Mouse (Mus musculus): ENCODE data around the gene Mical3.

Gene Mical3

DNA sequence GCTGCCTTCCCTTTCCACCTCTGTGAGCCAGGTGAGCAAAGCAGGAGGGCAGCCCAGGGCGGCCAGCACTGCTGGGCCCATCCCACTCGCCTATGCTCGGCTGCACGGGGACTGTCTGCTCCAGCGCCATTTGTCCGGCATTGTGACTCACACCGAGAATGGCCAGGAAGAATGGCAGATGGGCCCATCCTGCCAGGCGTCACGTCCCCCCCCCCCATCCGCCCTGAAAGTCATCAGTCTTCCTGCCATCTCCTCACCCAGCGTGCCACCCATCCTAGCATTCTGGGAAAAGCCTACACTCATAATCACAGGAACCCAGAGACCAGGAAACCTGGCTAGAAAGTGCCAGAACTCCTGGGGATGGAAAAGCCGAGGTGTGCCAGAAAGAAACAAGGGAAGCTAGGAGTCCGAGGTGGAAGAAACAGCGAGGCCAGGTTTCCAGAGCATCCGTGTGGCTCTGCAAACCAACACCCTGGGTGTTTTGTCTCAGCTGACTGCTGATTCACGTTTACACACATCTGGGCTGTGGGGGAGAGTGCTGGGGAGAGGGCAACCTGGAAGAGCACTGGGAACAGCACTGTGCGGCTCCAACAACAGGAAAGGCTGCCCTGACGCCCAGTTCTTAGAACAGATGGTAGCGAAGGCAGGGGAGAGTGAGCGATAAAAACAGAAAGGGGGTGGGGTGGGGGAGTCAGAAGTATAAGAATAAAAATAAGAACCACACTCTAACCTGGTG lies 85.3 kb downstream of the Mical3 start:
- DNase-seq, result no peak

DNA sequence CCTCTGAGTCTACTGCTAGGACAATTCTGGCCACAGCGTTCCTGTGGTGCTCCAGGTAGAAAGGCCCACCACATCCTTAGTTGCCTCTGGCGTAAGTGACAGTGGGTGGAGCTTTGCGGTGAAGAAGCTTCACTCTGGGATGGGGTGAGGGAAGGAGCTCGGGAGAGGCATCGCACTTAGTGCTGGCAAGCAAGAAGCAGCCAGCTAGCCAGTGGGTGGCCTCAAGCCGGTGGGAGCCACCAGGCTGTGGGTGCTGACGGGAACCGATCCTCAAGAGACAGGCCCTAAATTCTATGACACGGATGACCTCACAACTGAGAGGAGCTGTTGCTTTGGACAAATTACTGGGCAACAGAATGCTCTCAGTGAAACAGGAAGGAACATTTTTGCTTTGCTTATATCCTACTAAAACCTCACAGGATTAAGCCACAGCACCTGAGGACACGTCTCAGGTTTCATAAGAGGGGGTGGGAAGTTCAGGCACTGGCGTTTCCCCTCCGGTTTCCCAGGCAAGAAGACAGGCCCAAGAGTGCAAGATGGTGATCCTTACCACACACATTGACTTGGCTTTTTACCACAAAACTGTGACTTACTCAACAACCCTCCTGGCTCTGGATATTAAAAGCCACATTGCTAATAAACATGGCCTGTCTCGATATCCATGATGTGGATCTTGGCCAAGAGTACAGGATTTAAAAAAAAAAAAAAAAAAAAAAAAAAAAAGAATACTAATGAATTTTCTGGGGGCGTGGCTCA lies 87.2 kb downstream of the Mical3 start:
- DNase-seq, result no peak

DNA sequence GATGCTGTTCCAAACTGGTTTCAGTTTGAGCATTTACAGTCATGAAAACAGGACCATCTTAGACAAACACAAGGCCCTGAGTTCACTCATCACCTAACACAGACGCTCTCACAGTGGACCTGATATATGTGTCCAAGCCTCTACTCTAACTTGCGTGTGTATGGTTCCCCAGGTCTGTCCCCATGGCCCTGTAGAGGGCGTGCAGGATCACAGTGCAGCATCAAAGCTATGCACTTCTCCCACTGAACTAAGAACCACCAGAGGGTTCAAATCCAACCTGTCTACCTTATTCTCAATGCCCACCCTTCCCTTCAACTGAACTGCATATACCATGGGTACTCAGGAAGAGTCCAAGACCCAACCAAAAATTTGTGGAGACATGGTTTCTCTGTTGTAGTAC lies 91.1 kb downstream of the Mical3 start:
- no peak for DNase-seq

DNA sequence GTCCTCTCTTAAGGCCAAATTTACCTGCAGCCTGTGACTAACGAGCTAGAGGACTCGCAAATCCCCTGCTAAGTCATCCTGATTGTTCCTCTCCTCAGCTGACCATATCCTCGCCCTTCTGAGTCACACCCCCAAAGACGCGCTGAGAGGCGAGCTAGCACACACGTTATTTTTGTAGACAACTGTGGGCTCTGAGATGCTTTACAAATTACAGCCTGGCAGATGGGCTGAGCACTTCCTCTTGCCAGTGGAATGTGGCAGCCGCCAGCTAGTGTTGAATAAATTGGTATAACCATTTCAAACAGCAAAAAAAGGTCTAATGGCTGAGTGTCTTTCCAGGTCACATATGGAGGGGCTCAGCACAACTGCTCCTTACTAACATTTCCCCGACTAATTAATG lies 91.5 kb downstream of the Mical3 start:
- DNase-seq, result no peak

DNA sequence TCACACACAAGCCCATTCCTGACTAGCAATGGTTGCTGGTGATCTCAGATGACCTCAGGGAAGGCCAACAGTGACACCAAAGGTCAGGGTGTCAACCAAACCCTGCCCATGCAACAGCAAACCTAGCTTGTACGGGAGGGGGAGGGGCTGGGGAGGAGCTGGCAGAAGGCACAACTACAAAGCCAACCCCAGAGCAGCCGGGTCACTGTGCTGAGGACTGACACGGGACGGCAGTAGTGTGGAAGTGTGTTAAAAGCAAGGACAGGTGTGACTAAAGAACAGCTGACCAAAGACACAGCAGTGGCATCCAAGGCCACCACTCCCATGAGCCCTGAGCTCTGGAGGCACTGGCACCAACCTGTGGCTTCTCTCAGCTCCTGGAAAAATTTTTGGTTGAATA lies 93.7 kb downstream of the Mical3 start:
- DNase-seq, result no peak

DNA sequence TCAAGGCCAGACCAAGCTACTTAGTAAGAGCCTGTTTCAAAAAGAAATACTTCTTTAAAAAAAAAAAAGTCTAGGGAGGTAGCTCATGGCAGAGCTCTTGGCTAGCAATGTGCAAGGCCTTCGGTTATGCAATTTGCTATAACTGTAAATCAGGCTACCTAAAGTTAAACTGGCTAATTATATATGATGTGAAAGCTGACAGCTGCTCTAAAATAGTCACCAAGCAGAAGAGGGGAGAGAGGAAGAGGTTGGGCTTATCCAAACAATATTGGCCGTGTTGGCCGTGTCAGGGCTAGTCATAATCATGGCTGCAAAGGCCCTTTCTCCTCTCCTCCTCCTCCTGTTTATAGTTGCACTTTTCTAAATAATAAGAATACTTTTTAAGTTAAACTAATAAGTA lies 94.9 kb downstream of the Mical3 start:
- DNase-seq, result no peak

DNA sequence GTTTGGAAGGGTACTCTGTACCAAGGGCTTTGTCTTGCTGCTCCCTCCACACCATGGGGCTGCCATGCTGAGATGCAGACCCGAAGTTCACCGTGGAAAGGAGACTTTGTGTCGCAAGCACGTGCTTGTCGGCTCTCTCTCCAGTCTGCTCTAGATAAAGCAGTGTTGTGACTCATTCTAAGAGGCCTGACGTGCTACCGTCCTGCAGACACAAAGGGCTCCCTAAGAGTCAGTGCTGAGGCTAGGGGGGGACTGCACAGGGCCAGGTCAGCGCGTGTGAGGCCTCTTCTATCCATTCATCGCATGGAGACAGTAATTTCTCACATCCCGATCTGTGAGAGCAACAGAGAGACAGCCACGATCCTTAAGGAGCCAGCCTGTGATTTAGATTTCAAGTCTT lies 95.5 kb downstream of the Mical3 start:
- no peak for DNase-seq

DNA sequence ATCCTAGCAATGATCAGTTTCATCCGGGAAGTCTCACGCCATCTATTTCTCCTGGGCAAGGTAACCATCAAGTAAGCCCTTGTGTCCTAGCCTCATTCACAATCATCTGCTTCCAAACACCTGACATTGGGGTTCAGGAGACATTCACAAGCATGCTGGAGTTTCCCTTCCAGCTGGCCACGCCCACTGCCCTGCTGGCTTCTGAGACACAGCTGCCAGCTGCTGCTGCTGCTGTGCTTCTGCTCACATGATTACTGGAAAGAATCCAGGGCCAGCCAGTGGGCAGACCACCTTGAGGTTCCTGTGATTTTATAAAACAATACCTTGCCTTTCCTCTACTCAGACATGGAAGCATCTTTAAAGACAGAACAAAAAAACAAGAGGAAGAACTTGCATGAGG lies 97.5 kb downstream of the Mical3 start:
- DNase-seq, result no peak

DNA sequence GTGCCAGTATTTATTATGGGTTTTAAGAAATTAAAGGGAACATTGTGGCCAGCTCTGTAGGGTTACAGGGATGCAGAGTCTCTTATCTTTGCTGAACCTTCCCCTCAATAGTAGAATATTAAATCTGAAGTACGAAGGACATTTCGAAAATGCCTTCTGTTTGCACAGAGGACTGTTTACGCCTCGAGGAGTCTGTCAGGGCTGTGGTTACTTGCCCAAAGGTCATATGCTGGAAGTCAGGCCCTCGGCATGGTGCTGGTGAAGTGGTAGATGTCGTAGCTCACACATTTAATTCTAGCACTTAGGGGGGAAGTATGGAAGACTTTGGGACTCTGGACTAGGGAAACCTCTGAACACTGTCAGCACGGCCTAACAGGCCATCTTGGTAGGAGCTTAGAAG lies 99.4 kb downstream of the Mical3 start:
- DNase-seq, result no peak

DNA sequence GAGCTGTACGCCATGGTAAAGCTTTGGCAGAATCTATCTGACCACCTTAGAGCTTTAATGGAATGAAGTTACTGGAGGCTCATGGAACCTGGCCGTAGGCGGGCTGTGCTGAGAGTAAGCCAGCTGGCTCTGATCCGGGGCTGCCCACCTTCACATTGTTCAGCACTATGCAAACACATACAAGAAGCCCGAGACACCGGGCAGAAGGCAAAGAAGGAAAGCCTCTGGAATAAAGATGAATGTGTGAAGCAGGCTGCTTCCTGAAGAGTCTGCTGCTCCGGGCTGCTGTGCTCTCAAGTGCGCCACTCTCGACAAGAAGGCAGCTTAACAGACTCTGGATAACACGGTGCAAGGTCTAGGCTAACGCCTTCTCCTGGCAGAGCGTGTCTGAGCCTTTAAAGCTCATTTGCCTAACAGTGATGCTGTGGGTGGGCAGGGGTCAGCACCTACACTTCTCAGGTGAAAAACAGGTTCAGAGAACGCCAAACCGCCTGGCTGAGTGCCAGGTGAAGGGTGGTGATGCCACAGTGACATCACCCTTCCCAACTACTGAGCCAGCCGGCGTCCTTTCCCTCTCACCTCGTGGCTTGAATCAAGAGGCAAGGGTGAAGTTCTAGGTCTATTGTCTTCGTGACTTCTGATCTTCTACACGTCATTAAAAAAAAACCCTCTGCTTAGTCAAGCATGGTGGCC lies 100.8 kb downstream of the Mical3 start:
- DNase-seq, result no peak

DNA sequence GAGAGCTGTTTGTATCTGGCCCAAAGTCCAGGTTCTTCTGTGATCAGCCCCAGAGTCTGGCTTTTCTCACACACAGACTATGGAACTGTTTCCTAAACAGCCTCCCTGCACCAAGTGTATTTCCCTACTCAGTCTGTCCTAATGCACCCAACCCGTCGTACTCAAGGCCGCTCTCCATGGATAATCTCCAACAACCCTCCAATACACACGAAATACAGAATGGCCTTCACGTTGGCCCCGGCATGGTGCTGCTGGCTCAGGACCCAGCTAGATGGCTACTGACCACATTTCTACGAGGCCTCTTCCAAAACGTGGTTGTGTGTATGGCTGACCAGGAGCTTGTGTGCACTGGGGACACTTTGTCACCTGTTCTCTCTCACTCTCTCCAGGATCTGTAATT lies 102.3 kb downstream of the Mical3 start:
- DNase-seq, result no peak

DNA sequence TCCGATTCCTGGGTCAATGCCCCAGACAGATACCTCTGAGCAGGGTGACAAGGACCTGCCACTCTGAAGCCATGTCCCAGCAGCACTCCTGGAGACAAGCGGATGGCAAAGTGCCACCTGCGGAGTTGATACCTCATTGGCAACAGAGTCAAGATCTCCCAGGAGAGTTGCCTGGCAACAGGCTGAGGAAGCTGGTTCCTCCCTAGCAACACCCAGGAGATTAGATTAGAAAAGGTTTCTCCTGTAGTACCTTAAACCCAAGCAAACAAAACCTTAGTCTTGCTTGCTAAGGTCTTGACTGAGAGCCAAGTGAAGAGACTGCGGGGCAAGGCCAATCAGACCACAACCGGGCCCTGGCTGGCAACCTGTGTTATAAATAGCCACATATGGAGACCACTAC lies 103.5 kb downstream of the Mical3 start:
- no peak for DNase-seq

DNA sequence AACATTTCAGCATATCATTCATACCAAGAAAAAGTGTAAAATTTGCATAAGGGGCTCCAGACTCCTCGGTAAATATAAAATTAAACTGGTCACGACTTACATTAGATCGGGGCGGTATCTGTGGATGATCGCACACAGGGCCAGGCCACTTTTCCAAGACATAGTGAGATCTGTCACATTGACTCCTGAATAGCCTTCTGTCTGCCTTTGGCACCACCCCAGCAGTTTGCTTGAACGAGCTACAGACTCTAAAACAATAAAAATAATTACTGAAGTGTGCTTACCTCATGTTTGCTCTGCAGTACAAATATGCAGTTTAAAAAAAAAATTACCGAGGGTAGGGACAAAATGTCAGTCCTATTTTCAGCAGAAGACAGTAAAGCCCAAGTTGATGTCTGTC lies 103.9 kb downstream of the Mical3 start:
- no peak for DNase-seq

DNA sequence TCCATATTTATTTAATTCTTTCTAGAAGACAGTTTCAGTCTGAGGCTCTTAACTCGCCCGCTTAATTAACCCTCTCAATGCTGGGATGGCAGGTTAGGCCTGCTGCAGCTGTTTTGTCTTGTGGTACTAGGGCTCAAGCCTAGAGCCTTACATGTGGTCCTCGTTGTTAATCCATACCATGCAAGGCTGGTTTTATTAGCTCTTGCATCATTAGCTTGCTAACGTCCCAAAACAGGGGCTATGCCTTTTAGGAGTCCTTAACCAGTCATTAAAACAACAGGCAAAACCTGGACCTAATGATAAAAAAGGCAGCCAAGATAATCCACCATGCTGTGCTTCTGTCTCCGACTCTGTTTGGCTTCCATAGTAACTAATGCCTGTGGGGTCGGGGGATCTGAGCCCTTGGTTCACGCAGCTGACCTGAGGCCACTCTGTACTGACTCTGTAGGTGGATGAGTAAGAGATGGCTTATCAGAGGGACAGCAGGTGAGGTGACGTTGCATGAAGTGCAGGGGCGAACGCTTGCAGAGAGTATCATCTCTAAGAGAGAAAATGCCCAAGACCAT lies 104.7 kb downstream of the Mical3 start:
- peak; percentile 23 for DNase-seq

DNA sequence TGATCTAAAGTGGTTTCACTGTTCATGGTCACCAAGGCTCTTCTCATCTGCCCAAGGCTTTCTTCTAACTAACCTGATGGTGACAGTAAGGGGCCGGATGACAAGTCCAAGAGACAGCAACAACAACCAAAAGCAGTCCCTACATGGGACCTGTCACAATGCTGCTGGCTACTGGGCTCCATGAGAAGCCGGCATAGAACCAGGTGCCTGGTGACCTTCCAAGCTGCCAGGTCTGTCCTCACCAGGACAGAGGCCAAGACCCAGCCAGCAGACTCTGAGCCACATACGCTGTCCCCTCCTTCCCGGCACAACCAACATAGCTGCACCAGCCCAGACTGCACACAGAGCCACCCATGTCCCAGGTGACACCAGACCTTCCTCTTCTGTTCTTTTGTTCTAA lies 112.7 kb downstream of the Mical3 start:
- no peak for DNase-seq

DNA sequence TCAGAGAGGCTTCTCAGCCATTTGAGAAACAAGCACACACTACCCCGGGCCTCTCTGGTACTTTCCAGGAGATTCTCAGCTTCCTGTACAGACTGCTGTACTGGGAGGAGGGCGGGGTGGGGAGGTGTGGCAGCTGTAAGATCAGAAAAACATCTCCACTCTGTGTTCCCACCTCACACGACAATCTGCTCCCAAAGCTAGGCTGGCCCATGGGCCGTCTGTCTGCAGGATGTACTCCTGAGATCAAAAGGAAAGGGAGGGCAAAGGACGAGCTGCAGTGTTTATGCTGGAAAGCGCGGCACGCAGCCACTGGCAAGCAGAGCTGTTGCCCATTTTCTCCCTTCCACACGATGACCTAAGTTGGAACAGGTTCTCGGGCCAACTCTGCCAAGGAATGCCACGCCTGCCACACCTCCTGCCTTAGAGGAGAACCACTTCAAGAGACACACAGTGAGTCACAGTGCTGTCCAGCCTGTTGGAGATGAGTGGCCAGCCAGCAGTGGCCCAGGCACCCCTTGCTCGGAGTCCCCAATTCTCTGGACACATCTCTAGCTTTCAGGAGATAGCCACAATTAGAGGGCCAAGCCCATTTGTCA lies 113.3 kb downstream of the Mical3 start:
- no peak for DNase-seq

DNA sequence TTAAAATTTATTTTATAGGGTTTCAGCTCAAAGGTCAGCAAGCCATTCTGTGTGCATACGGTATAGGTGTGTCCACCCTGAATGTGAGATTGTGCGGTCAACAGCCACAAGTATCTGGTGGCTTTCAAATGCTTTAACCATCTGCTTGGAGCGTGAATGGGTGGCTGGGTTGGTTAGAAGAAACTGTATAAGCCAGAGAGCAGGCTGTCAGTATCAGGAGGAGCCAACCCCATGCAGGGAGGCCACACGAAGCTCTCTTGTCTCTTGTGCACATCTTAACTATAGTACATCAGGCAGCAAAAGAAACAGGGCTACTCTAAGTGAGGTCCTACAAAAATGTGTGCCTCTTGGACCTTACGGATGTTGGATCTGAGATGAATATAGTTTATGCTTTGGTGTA lies 114.7 kb downstream of the Mical3 start:
- DNase-seq, result no peak

DNA sequence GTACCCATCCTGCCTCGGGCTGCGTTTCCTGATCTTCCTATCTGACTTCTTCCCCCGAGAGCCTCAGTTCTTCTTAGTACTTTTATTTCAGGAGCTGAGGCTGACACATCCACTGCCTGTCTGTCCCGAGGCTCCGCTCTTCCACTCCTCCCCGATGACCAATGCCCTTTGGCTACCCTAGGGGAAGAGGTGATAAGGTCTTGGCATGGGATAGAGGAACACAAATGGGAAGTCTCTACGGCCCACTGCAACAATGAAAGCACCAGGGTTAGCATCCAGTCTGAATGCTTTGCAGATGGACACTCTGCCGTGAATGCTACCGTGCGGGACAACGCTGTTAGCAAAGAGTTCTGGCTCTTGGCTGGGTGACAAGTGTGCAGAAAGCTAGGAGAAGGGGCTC lies 116.5 kb downstream of the Mical3 start:
- no peak for DNase-seq

DNA sequence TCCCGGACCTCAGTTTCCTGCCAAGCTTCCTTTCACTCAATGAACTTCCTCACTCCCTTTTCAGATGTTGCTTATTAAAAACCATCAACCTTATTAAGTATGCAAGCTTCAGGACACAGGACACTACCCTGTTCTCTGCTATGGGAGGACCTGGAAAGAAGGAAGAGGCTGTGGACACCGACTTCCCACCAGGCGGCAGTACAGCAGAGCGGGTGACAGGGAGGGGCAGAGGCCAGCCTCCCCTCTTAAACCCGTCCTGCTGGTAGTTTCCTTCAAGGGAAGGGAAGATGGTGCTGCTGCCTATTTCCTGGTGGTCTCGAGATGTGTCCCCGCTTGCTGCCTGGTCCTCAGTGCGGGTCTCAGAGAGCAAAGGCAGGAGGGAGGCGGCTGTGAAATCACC lies 117.0 kb downstream of the Mical3 start:
- peak; percentile 43 for DNase-seq

DNA sequence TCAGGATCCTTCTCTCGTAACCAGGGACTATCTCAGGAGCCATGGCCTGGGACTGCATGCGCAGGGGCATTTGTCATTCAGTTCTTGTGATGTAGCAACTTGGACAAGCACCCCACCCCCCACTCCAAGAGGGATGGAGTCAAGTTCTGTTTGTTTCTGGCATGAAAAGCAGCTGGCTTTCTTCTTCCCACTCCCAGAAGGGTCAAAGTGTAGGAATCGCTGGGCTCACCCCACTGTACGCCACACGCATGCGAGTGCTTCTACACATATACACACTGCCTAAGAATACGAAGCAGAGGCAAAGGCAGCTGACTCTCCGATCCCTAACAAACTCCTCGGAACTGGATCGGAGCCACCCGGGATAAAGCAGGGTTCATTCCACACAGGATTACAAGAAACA lies 119.1 kb downstream of the Mical3 start:
- no peak for DNase-seq

DNA sequence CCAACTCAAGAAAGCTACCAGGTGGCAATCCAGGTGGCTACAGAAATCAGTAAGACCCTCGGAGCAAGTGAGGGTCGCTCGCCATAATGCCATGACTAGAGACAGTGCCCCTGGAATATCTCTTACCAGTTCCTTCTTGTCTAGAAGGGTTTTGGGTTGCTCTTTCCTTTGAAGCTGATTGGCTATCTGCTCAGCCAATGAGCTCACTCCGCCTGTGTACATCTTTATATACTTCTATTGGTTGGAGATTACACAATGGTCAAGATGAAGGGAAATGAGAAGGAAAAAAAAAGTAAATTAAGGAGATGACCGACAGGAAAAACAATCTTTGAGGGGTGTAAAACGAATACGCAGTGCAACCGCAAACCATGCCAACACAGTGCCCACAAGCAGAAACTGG lies 121.1 kb downstream of the Mical3 start:
- DNase-seq, result no peak

DNA sequence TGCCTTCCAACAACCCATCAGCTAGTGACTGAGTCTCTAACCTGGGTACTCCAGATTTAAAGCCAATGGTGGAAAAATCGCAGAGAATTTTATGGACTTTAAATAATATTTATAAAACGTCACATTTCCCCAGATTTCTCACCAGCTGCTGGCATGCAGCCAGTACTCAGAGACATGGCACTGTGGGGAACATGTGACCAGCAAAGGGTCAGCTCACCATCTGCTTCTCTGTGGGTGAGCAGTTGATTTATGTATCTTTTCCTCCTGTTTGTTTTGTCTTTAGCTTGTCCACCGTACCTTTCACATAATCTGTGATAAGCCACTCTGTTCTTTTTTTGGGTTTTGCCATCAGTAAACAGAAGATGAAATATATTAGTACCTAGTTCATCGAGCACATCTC lies 125.8 kb downstream of the Mical3 start:
- DNase-seq, result no peak

DNA sequence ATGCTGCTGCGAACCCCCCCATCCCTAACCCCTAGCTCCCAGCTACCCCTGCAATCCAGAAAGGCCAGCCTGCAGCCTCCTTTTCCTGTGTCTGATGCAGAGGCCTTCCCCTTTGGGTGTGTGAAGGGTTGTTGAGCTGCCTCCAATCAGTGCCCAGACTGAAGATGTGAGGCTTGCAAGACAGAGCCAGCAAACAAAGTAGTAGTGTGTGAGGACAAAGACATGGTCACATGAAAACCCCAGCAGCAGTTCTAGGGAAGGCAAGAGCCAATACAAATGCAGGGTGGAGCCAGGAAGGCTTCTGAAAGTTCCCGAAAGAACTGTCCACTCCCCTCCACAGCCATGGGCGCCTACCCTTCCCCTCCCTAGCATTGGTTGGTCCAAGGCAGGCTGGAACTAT lies 127.8 kb downstream of the Mical3 start:
- DNase-seq, result no peak

Measured in retina, postnatal 1 day (tissue).